Mouse (Mus musculus): ENCODE results near the gene Enox1.
"Not testable (repeated sequence)": the region's sequence is repeated elsewhere in the genome, so short reads cannot be mapped to it uniquely, and the experiment has no call there.

GRCm38 (mm10) chr14:77110622-77111021 is 45.9 kb upstream of the Enox1 start:
- TF ChIP-seq CHD2 (IDR thresholded peaks at IDR 0.05; ENCODE audit: low read depth, low read length); HCFC1 (IDR thresholded peaks at IDR 0.05; ENCODE audit: borderline replicate concordance, insufficient read depth, low read length); ZC3H11A (IDR thresholded peaks at IDR 0.05; ENCODE audit: borderline replicate concordance, low read depth, low read length); ZNF384 (IDR thresholded peaks at IDR 0.05; ENCODE audit: low read depth, low read length); MAFK (IDR thresholded peaks at IDR 0.05; ENCODE audit: insufficient read depth, low read depth, low read length): not testable (repeated sequence)
